Mouse (Mus musculus): Measurements from ENCODE around the gene Prkcz.

Gene Prkcz

DNA sequence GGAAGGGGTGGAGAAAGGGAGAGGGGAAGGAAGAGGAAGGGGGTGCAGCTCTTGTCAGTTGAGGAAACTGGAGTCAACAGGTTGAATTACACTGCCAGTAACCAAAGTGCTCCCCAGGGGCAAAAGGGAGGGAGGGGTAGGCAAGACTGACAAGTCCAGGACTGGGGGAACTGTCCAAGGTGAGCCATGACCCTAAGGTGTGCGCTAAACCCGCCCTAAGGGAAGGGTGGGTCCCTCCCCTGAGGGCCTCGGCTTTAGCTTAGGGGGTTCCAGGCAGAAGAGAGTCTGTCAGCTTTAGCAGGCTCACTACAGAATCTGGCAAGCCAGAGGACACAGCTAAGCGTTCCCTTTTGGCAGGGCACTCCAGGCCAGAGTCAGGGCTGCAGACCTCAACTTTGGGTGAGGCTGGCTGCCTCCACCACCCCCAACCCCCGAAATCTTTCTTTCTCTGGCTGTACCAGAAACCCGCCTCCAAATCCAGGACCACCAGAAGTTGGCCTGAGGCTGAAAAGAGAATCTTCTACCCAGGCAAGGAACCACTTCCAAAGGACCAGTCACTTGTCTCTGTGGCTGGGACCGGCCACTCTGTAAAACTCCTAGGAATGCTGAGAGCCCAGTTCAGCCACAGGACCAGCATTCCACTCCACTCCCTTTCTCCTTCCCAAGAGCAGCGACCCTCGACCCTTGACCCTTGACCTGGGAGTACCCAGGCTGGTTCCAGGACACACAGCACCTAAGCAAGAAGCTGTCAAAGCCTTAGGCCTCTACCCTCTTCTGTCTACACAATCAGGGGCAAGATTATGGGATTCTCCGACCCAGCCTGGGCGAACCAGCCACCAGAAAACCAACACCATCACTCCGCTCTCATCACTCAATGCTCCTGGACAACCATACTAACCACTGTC is 1.3 kb downstream of the Prkcz start:
- WGBS: 70% methylated on average over 12 of the region's 12 CpGs

GRCm38 (mm10) chr4:155357601-155358000 is 3.6 kb downstream of the Prkcz start:
- 54% methylated on average over 2 of the region's 2 CpGs for WGBS

GRCm38 (mm10) chr4:155356354-155356753 is 4.8 kb downstream of the Prkcz start:
- 96% methylated on average over 10 of the region's 10 CpGs for WGBS

DNA sequence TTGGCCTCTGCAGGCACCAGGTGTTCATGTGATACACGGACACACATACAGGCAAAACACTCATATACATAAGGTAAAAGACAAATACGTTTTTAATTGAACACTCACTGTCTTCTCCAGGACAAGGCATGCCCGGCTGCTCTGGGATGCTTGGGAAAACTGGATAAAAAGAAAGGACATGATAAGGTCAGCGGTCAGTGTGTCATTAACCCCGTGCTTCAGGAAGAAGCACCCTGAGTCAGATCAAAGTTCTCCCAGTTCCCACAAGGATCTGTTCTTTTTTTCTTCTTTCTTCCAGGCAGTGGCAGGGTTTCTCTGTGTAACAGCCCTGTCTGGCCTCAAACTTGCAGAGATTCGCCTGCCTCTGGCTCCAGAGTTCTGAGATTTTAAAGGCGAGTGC is 6.6 kb downstream of the Prkcz start:
- 89% methylated on average over 7 of the region's 7 CpGs for WGBS

DNA sequence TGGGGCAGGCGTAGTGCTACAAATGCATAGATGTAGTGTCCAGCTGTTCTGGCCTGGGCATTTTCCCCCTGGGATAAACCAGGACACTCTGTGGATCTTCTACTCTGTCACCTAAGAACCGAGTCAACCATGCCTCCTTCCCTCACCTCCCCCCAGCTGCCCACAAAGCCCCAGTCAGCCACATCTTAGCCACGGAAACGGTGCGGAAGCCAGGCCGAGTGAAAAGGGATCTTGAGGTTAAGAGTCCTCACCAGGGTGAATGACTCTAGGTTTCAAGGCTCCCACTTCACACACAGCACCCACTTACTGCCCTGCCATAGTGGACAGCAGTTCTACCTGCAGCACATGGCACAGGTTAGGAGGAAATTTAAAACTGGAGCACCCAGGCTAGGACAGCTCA is 7.1 kb downstream of the Prkcz start:
- WGBS: 88% methylated on average over 6 of the region's 6 CpGs

- WGBS: 68% methylated on average over 3 of the region's 3 CpGs
Measured at GRCm38 (mm10) chr4:155352581-155352980, 8.6 kb downstream of the Prkcz start.

DNA sequence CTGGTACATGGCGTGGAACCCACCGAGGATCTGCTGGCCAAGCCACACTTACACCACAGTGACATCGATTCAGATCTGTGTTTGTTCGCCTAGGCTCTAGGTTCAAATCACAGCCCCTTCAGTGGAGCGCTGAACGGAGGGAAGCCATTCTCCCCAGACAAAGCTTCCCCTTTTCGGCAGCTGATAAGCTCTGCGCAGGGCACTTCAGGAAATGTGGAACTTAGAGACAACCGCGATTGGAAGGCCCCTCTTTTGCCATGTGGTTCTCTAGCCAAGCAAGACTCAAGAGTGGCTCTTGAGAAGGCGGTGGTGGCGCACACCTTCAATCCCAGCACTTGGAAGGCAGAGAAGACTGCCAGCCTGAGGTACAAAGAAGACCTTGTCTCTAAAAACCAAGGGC is 14.8 kb downstream of the Prkcz start:
- 84% methylated on average over 12 of the region's 12 CpGs for WGBS

DNA sequence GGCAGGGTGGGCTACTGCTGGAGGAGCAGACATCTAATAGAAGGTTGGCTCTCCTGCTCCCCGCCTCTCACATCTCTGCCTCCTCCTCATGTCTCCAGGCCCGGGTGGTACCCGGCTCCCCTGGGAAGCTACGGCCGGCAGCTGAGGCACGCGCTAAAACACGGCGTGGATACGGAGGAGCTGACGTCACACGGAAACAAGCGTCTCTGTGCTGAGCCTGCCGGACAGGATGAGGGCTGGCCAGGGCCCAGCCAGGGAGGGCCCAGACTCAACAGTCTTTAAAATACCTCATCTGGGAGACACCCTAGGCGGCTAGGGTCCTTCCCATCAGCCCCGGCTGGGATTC is 15.6 kb downstream of the Prkcz start:
- under 1% methylated on average over 16 of the region's 16 CpGs for WGBS

GRCm38 (mm10) chr4:155344716-155345607 is 16.2 kb downstream of the Prkcz start:
- 5% methylated on average over 47 of the region's 47 CpGs for WGBS

DNA sequence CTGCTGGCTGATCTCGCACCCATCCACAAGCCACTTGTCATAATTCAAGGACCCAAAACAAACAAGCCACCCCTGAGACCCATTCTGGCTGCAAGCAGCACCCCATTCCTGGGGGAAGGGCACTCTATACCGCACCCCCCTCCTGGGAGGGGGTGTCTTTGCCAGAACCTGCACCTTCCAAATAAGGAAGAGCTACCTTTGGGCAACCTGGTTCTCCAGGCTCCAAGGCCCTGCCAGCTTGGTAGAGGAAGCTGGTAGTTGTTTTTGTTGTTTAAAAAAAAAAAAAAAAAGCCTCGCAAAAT is 16.9 kb downstream of the Prkcz start:
- 26% methylated on average over 3 of the region's 3 CpGs for WGBS

DNA sequence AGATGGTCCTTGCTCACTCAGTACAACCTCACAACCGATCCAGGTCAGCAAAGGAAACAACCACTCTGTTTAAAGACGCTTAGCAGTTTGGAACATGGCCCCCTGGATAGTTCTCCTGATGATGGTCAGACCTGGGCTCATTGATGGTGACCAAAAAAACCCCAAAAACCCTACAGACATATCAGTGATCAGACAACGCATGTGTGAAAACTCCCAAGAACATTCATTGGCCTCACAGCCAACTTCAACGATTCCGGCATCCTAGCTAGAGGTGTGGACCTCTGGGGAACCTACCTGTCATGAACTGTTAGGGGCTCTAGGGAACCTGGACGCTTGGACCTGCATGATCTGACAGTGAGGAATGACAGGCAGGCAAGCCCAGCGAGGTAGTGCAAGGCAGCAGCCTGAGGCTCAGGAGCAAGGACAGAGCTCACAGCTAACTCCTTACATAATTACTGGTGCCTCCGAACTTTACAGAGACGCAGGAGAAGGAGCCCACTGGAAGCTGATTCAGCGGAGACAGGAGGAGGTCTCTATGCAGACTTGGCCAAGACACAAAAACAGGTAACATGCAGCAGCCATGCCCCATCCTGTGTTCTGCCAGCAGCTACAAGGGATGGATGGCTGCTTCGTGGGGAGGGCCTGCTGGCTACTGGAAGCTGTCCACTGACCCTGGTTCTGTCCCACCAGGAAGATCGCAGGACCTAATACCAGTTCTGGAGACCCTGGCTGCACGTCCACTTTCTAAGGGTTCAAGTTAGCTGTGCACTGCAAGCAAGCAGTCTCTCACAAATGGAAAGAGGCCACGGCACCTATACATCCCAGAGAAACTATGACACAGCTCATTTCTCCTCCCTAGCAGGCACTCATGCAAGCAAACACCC is 17.5 kb downstream of the Prkcz start:
- 31% methylated on average over 14 of the region's 14 CpGs for WGBS

DNA sequence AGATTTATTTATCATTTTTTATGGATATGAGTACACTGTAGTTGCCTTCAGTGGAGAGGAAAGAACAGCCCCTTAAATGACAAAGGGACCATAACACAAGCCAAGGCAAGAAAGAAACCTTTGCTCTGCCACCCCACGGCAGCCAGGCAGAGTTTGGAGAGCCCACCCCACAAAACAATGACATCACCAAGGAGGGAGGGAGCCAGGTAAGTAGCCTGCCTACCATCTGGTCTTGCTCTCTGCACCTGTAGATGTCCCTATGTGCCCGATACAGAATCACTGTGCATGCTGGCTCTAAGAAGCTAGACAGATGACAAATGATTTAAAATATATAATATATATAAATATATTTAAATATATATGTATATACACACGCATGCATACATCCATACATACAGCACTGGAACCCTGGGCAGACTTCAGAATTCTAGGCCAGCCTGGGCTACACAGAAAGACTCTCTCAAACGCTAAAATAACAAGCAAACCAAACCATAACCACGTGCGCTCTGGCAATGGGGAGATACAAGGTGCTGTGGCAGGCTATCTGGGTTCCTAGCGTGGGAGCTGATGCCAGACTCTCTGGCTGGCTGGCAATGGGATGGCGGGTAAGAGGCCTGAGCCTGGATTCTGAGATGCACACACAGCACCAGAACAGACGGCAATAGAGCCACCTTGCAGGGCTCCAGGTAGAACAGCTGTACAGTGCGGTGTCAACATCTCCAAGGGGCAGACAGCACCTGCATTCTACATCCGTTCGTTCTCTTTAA is 24.7 kb downstream of the Prkcz start:
- 67% methylated on average over 12 of the region's 12 CpGs for WGBS

DNA sequence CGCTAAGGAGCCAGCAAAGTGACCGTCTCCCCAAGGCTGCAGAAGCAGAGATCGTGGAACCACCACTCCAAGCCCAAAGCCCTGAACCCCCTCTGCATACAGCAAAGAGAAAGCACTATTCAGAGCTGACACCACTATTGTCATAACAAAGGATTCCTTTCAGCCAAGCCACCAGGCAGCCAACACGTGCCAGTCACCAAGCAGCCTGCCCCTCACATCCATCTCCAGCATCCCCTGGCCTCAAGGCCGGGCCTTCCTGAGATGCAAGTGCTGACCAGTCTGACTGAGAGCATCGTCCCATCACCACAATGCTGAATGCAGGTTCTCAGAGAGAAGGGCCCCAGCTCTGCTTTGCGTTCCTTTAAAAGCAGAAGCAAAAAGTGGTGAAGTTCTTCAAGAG is 28.9 kb downstream of the Prkcz start:
- WGBS: 59% methylated on average over 7 of the region's 7 CpGs

DNA sequence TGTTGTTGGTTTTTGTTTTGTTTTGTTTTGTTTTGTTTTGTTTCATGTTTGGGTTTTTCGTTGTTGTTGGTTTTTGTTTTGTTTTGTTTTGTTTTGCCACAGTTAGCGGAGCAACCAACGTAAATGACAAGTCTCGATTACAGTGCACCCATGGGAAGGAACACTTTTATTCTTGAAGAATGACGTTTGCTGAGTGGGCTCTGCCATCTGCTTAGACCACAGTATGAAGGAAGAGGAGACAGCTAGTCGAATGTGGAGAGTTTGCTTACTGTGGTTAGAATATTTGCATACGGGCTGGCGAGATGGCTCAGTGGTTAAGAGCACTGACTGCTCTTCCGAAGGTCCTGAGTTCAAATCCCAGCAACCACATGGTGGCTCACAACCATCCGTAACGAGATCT is 32.8 kb downstream of the Prkcz start:
- WGBS: 50% methylated on average over 11 of the region's 11 CpGs

DNA sequence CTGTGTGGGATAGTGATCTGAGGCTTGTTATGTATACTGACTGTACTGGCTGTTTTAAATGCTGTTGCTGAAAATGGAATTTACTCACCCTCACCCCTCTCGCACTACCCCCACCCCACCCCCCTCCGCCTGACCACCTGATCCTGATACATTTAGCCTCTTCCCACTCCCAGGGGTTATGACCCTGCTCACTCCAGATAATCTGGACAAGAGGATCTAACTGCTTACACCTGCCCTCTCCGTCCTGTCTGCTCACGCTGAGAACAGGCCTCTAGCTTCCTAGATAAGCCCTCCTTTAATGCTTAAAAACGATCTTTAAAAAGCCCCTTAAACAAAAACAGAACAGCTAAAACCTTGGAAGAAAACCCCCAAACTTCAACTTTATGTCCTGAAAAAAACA is 35.4 kb downstream of the Prkcz start:
- WGBS: 63% methylated on average over 5 of the region's 5 CpGs

- WGBS: 73% methylated on average over 8 of the region's 8 CpGs
Measured at GRCm38 (mm10) chr4:155324511-155324910, 36.6 kb downstream of the Prkcz start.

DNA sequence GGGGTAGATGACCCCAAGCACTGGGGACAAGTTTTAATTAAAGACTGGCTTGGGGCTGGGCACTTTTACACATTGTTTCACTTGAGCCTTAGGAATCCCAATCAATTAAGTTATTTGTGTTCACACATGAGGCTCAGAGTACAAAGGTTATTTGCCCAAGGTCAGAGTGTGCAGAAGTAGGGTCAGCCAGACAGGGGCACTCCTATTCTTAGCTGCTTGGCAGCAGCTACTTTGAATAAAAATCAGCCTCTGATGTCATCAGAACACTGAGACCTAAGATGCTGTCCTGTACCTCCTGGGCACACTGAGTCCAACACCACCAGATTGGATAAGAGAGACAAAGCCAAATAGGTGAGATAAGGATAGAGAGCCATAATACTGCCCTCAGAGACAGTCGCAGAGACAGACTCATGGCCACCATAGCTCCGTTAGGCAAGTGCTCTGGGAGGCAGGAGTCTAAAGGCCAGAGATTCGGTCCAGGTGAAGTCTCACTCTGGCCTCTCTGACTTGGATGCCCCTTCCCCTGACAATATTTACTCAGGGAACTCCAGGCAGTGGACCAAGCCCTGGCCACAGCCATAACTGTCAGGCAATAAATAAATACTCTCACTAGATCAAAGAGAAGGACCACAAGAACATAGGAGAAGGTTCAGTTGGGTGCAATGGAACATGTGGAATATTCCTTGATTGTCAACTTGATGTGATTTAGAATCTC is 37.9 kb downstream of the Prkcz start:
- 78% methylated on average over 3 of the region's 3 CpGs for WGBS

DNA sequence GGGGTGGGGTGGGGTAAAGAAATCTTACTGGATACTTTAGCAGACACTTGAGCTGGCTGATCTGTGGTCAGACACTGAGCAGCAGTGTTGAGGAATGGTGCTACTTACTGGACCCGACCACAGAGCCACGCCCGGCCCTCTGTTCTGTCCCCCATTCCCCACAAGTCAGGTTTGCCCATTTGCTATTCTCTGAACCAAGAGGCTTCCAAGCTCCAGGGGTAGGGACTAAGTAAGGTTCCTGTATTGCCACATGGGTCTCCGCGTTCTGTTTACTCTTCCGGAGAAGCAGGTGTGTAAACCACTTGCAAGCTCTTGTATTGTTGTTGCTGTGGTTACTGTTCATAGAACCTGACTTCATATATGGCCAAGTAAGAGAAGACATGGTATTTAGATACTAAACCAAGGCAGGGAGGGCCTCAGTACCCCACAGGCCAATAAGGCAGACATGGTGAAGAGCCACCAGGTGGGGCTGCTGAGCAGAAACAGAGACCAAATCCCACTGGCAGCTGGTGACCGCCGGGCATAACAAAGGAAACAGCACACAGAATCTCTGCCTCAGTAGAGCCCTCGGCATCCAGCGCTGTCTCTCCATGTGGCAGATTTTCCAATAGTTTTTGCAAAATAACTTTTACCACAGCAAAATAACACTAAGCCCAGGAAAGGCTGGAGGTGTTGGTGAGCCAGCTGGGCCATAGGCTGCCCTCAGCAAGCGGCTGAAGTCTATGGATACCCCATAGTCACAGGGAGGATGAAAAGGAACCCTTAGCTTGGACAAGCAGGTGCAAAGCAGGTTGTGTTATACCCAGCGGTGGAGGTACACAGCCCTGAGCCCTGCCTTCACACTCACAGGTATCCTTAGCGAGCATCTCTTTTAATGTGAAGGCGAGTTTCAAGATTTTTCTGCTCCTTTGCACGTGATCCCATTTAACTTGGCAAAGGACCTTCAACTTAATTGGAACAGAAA is 40.6 kb downstream of the Prkcz start:
- WGBS: 52% methylated on average over 15 of the region's 15 CpGs

DNA sequence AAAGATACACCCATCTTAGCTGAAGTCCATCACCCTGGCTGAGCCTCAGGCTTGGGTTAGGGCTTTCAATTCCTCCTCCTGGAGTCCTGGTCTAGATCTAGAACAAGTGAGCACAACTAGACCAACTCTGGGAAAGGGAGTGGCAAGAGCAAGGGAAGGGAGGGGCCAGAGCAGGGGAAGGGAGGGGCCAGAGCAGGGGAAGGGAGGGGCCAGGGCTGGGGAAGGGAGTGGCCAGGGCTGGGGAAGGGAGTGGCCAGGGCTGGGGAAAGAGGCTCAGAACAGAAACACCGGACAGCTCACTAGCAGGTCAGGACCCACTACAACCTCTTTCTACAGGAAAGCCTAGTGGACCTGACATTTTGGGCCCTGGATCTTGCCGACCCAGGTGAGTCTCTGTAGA is 42.9 kb downstream of the Prkcz start:
- 41% methylated on average over 2 of the region's 2 CpGs for WGBS
